Mouse (Mus musculus): ENCODE measurements around the gene Uqcc3. TPM values are rescaled to one million over a fixed set of nuclear protein-coding genes. Genes with fewer than 3 reads are reported as not detected.

Uqcc3 gene
- total and polyA plus RNA-seq, 2 experiments from 2014 or later, result 26.5 to 65.0 TPM

GRCm38 (mm10) chr19:8914212-8914611 lies 33.5 kb upstream of the Uqcc3 start:
- WGBS, result 96% methylated on average over 3 of the region's 3 CpGs
- no peak overlapping the region for H3K4me2 ChIP-seq (ENCODE audit: low read depth, low read length, poor library complexity, severe bottlenecking)
- peaks cover 67% of the 10 kb centered on the region for H3K36me3 ChIP-seq (ENCODE audit: insufficient read depth, low read length)
- no peaks in the 10 kb centered on the region for H3K9me3 ChIP-seq (ENCODE audit: low read length)
- ATAC-seq (ENCODE audit: low FRiP score), result no peak
- H3K27me3 ChIP-seq (ENCODE audit: insufficient read depth, low read length), result no peaks in the 10 kb centered on the region
- no peaks in the 10 kb centered on the region for H3K4me1 ChIP-seq (ENCODE audit: insufficient read depth, low read length)
- DNase-seq (ENCODE audit: low spot score), result no peak
- H3K4me3 ChIP-seq (ENCODE audit: low read depth, low read length), result no peak overlapping the region
- TF ChIP-seq CTCF (IDR thresholded peaks at IDR 0.05), result no peak
- H3K27ac ChIP-seq (ENCODE audit: low read depth, low read length), result no peak overlapping the region
- H3K9ac ChIP-seq (replicated peaks; ENCODE audit: low read length, poor library complexity, severe bottlenecking), result no peak overlapping the region

GRCm38 (mm10) chr19:8911810-8912209 lies 31.1 kb upstream of the Uqcc3 start:
- Histone ChIP-seq H3K4me3 (ENCODE audit: low read depth, low read length) (no peak overlapping the region), H3K4me2 (ENCODE audit: low read depth, low read length, poor library complexity, severe bottlenecking) (no peak overlapping the region), H3K27ac (ENCODE audit: low read depth, low read length) (no peak overlapping the region), H3K27me3 (ENCODE audit: insufficient read depth, low read length) (no peaks in the 10 kb centered on the region), H3K9me3 (ENCODE audit: low read length) (no peaks in the 10 kb centered on the region), H3K36me3 (ENCODE audit: insufficient read depth, low read length) (peaks cover 90% of the 10 kb centered on the region), H3K4me1 (ENCODE audit: insufficient read depth, low read length) (no peaks in the 10 kb centered on the region), H3K9ac (replicated peaks; ENCODE audit: low read length, poor library complexity, severe bottlenecking) (no peak overlapping the region)
- ATAC-seq (ENCODE audit: low FRiP score) (no peak), DNase-seq (ENCODE audit: low spot score) (no peak)
- WGBS, result 89% methylated on average over 5 of the region's 5 CpGs
- no peak for TF ChIP-seq CTCF (IDR thresholded peaks at IDR 0.05)

- no peak for ATAC-seq (ENCODE audit: low FRiP score)
Measured at GRCm38 (mm10) chr19:8908531-8908930, 27.8 kb upstream of the Uqcc3 start.

GRCm38 (mm10) chr19:8903412-8903811 lies 22.7 kb upstream of the Uqcc3 start:
- 94% methylated on average over 5 of the region's 5 CpGs for WGBS
- ATAC-seq (ENCODE audit: low FRiP score) (no peak), DNase-seq (ENCODE audit: low spot score) (no peak)
- Histone ChIP-seq H3K27me3 (ENCODE audit: insufficient read depth, low read length) (no peaks in the 10 kb centered on the region), H3K4me2 (ENCODE audit: low read depth, low read length, poor library complexity, severe bottlenecking) (no peak overlapping the region), H3K9me3 (ENCODE audit: low read length) (no peaks in the 10 kb centered on the region), H3K9ac (replicated peaks; ENCODE audit: low read length, poor library complexity, severe bottlenecking) (no peak overlapping the region), H3K4me1 (ENCODE audit: insufficient read depth, low read length) (no peaks in the 10 kb centered on the region; the same call in 1 of the 2 replicates), H3K4me3 (ENCODE audit: low read depth, low read length) (no peak overlapping the region), H3K27ac (ENCODE audit: low read depth, low read length) (no peak overlapping the region), H3K36me3 (ENCODE audit: insufficient read depth, low read length) (peaks cover 44% of the 10 kb centered on the region)
- TF ChIP-seq CTCF (IDR thresholded peaks at IDR 0.05), result no peak

More at GRCm38 (mm10) chr19:8908531-8908930, 27.8 kb upstream of the Uqcc3 start:
- no peak overlapping the region for H3K4me2 ChIP-seq (ENCODE audit: low read depth, low read length, poor library complexity, severe bottlenecking)
- H3K27me3 ChIP-seq (ENCODE audit: insufficient read depth, low read length), result no peaks in the 10 kb centered on the region
- H3K27ac ChIP-seq (ENCODE audit: low read depth, low read length), result no peak overlapping the region
- peaks cover 87% of the 10 kb centered on the region for H3K36me3 ChIP-seq (ENCODE audit: insufficient read depth, low read length)
- no peak overlapping the region for H3K9ac ChIP-seq (replicated peaks; ENCODE audit: low read length, poor library complexity, severe bottlenecking)
- no peak for DNase-seq (ENCODE audit: low spot score)
- H3K4me1 ChIP-seq (ENCODE audit: insufficient read depth, low read length), result no peaks in the 10 kb centered on the region
- H3K9me3 ChIP-seq (ENCODE audit: low read length), result no peaks in the 10 kb centered on the region
- 91% methylated on average over 6 of the region's 6 CpGs for WGBS
- no peak overlapping the region for H3K4me3 ChIP-seq (ENCODE audit: low read depth, low read length)
- no peak for TF ChIP-seq CTCF (IDR thresholded peaks at IDR 0.05)

GRCm38 (mm10) chr19:8899079-8899478 lies 18.4 kb upstream of the Uqcc3 start:
- TF ChIP-seq CTCF (IDR thresholded peaks at IDR 0.05), result no peak
- DNase-seq (ENCODE audit: low spot score) (no peak), ATAC-seq (ENCODE audit: low FRiP score) (no peak)
- 58% methylated on average over 3 of the region's 3 CpGs for WGBS
- H3K4me1 ChIP-seq (ENCODE audit: insufficient read depth, low read length), result peaks cover 6% of the 10 kb centered on the region
- peak overlapping the region; percentile 85 for H3K4me3 ChIP-seq (ENCODE audit: low read depth, low read length)
- no peak overlapping the region; the same call in 1 of the 2 replicates for H3K9ac ChIP-seq (replicated peaks; ENCODE audit: low read length, poor library complexity, severe bottlenecking)
- peak overlapping the region; percentile 79 for H3K4me2 ChIP-seq (ENCODE audit: low read depth, low read length, poor library complexity, severe bottlenecking)
- no peaks in the 10 kb centered on the region for H3K27me3 ChIP-seq (ENCODE audit: insufficient read depth, low read length)
- peaks cover 13% of the 10 kb centered on the region for H3K36me3 ChIP-seq (ENCODE audit: insufficient read depth, low read length)
- H3K27ac ChIP-seq (ENCODE audit: low read depth, low read length), result no peak overlapping the region
- H3K9me3 ChIP-seq (ENCODE audit: low read length), result no peaks in the 10 kb centered on the region

GRCm38 (mm10) chr19:8898576-8898975 lies 17.9 kb upstream of the Uqcc3 start:
- Histone ChIP-seq H3K4me1 (ENCODE audit: insufficient read depth, low read length) (peaks cover 6% of the 10 kb centered on the region), H3K9me3 (ENCODE audit: low read length) (no peaks in the 10 kb centered on the region), H3K27ac (ENCODE audit: low read depth, low read length) (peak overlapping the region; percentile 91), H3K4me3 (ENCODE audit: low read depth, low read length) (peak overlapping the region; percentile 85), H3K9ac (replicated peaks; ENCODE audit: low read length, poor library complexity, severe bottlenecking) (peak overlapping the region; percentile 84), H3K36me3 (ENCODE audit: insufficient read depth, low read length) (peaks cover 8% of the 10 kb centered on the region), H3K27me3 (ENCODE audit: insufficient read depth, low read length) (no peaks in the 10 kb centered on the region), H3K4me2 (ENCODE audit: low read depth, low read length, poor library complexity, severe bottlenecking) (peak overlapping the region; percentile 79)
- no peak for TF ChIP-seq CTCF (IDR thresholded peaks at IDR 0.05)
- DNase-seq (ENCODE audit: low spot score) (no peak), ATAC-seq (ENCODE audit: low FRiP score) (no peak)
- 19% methylated on average over 13 of the region's 13 CpGs for WGBS

Data from midbrain, postnatal 0 days (tissue).